Mouse (Mus musculus) brain, adult 2 months (tissue): ENCODE data around the gene Steap4.
"Not testable (repeated sequence)": the region's sequence is repeated elsewhere in the genome, so short reads cannot be mapped to it uniquely, and the experiment has no call there.

Source experiments
- DNase-seq: peaks from one replicate; pipeline ENCODE4 v3.0.0; 2011; ENCODE audit warnings: low read depth, low spot score

The Steap4 gene

GRCm38 (mm10) chr5:7988415-7988814 lies 28.2 kb downstream of the Steap4 start:
- DNase-seq, result peak; percentile 10

GRCm38 (mm10) chr5:7991631-7992030 lies 31.4 kb downstream of the Steap4 start:
- DNase-seq, result not testable (repeated sequence)

- DNase-seq, result no peak
These were observed 33.5 kb downstream of the Steap4 start for GRCm38 (mm10) chr5:7993766-7994165.

- no peak for DNase-seq
These were observed 35.1 kb downstream of the Steap4 start for GRCm38 (mm10) chr5:7995288-7995897.

GRCm38 (mm10) chr5:7996401-7997044 lies 36.3 kb downstream of the Steap4 start:
- DNase-seq, result peak; percentile 44

- DNase-seq, result no peak
These were observed 36.8 kb downstream of the Steap4 start for GRCm38 (mm10) chr5:7997086-7997485.

- peak; percentile 54 for DNase-seq
These were observed 40.2 kb downstream of the Steap4 start for GRCm38 (mm10) chr5:8000466-8000865.

- DNase-seq, result no peak
These were observed 42.6 kb downstream of the Steap4 start for GRCm38 (mm10) chr5:8002827-8003226.

GRCm38 (mm10) chr5:8013276-8013675 lies 53.0 kb downstream of the Steap4 start:
- DNase-seq, result peak; percentile 38
